Mouse (Mus musculus): Measurements from ENCODE around the gene Gm14190. TPM values are rescaled to one million over a fixed set of nuclear protein-coding genes. Genes with fewer than 3 reads are reported as not detected.
"Not testable (repeated sequence)": the region's sequence is repeated elsewhere in the genome, so short reads cannot be mapped to it uniquely, and the experiment has no call there.

The Gm14190 gene
- total RNA-seq (2014; fragmentation: Nextera tagmentation) (not detected in 2 replicates), total RNA-seq (2017) (not detected in 2 replicates)

- no peak for ATAC-seq (replicated peaks; ENCODE audit: low FRiP score, low TSS enrichment, poor library complexity, severe bottlenecking)
Measured at GRCm38 (mm10) chr11:99690463-99690862, at the start of gene Gm14190. Gene Gm14190 (minus strand): TSS chr11:99690740.

- ATAC-seq (replicated peaks; ENCODE audit: low FRiP score, low TSS enrichment, poor library complexity, severe bottlenecking): no peak
Measured at GRCm38 (mm10) chr11:99734190-99734589, 43.6 kb upstream of the Gm14190 start, which contains the start of gene Gm14180. Gene Gm14180 (minus strand): TSS chr11:99734290.

- no peak for ATAC-seq (replicated peaks; ENCODE audit: low FRiP score, low TSS enrichment, poor library complexity, severe bottlenecking)
Measured at GRCm38 (mm10) chr11:99724061-99724460, 33.5 kb upstream of the Gm14190 start.

- ATAC-seq (replicated peaks; ENCODE audit: low FRiP score, low TSS enrichment, poor library complexity, severe bottlenecking): no peak
Measured at GRCm38 (mm10) chr11:99718759-99719158, 28.2 kb upstream of the Gm14190 start.

- ATAC-seq (replicated peaks; ENCODE audit: low FRiP score, low TSS enrichment, poor library complexity, severe bottlenecking): not testable (repeated sequence)
Measured at GRCm38 (mm10) chr11:99685235-99685634, 5.3 kb downstream of the Gm14190 start.

- ATAC-seq (replicated peaks; ENCODE audit: low FRiP score, low TSS enrichment, poor library complexity, severe bottlenecking): no peak
Measured at GRCm38 (mm10) chr11:99683481-99683880, 7.1 kb downstream of the Gm14190 start.

GRCm38 (mm10) chr11:99665860-99666259 is 24.7 kb downstream of the Gm14190 start, which contains the start of gene Krtap4-6:
Gene Krtap4-6 (minus strand): TSS chr11:99665960.
- ATAC-seq (replicated peaks; ENCODE audit: low FRiP score, low TSS enrichment, poor library complexity, severe bottlenecking): no peak

GRCm38 (mm10) chr11:99662802-99663201 is 27.7 kb downstream of the Gm14190 start:
- ATAC-seq (replicated peaks; ENCODE audit: low FRiP score, low TSS enrichment, poor library complexity, severe bottlenecking): no peak

- ATAC-seq (replicated peaks; ENCODE audit: low FRiP score, low TSS enrichment, poor library complexity, severe bottlenecking): no peak
Measured at GRCm38 (mm10) chr11:99659256-99659655, 31.3 kb downstream of the Gm14190 start.

- ATAC-seq (replicated peaks; ENCODE audit: low FRiP score, low TSS enrichment, poor library complexity, severe bottlenecking): not testable (repeated sequence)
Measured at GRCm38 (mm10) chr11:99658467-99659010, 32.0 kb downstream of the Gm14190 start, which contains the start of gene Gm11563. Gene Gm11563 (minus strand): TSS chr11:99658960.

GRCm38 (mm10) chr11:99657051-99657450 is 33.5 kb downstream of the Gm14190 start:
- no peak for ATAC-seq (replicated peaks; ENCODE audit: low FRiP score, low TSS enrichment, poor library complexity, severe bottlenecking)

- no peak for ATAC-seq (replicated peaks; ENCODE audit: low FRiP score, low TSS enrichment, poor library complexity, severe bottlenecking)
Measured at GRCm38 (mm10) chr11:99650136-99650535, 40.4 kb downstream of the Gm14190 start, which contains the start of gene Gm11555. Gene Gm11555 (minus strand): TSS chr11:99650236.

- ATAC-seq (replicated peaks; ENCODE audit: low FRiP score, low TSS enrichment, poor library complexity, severe bottlenecking): no peak
Measured at GRCm38 (mm10) chr11:99646444-99646843, 44.1 kb downstream of the Gm14190 start.

GRCm38 (mm10) chr11:99644351-99644750 is 46.2 kb downstream of the Gm14190 start:
- no peak for ATAC-seq (replicated peaks; ENCODE audit: low FRiP score, low TSS enrichment, poor library complexity, severe bottlenecking)

- ATAC-seq (replicated peaks; ENCODE audit: low FRiP score, low TSS enrichment, poor library complexity, severe bottlenecking): not testable (repeated sequence)
Measured at GRCm38 (mm10) chr11:99643635-99644139, 46.9 kb downstream of the Gm14190 start, which contains the start of gene Krtap4-7. Gene Krtap4-7 (minus strand): TSS chr11:99644089.

- ATAC-seq (replicated peaks; ENCODE audit: low FRiP score, low TSS enrichment, poor library complexity, severe bottlenecking): no peak
Measured at GRCm38 (mm10) chr11:99640926-99641325, 49.6 kb downstream of the Gm14190 start.

Other genes with a start within 250 kb of the Gm14190 start
Only the 30 nearest of the 39 such genes appear.
- gene Krt40, start 147.6 kb downstream of the Gm14190 start, total RNA-seq (2014; fragmentation: Nextera tagmentation): not detected in 2 replicates
- gene Krt40, start 147.6 kb downstream of the Gm14190 start, total RNA-seq (2017): not detected in 2 replicates
- not detected in 2 replicates for gene Krtap3-3, start 139.9 kb downstream of the Gm14190 start, total RNA-seq (2014; fragmentation: Nextera tagmentation)
- gene Krtap3-3, start 139.9 kb downstream of the Gm14190 start, total RNA-seq (2017): not detected in 2 replicates
- gene Krtap3-2, start 133.9 kb downstream of the Gm14190 start, total RNA-seq (2014; fragmentation: Nextera tagmentation): not detected in 2 replicates
- gene Krtap3-2, start 133.9 kb downstream of the Gm14190 start, total RNA-seq (2017): not detected in 2 replicates
- not detected in 2 replicates for gene Gm11939, start 131.3 kb downstream of the Gm14190 start, total RNA-seq (2014; fragmentation: Nextera tagmentation)
- gene Gm11939, start 131.3 kb downstream of the Gm14190 start, total RNA-seq (2017): not detected in 2 replicates
- gene Krtap3-1, start 124.1 kb downstream of the Gm14190 start, total RNA-seq (2014; fragmentation: Nextera tagmentation): not detected in 2 replicates
- gene Krtap3-1, start 124.1 kb downstream of the Gm14190 start, total RNA-seq (2017): not detected in 2 replicates
- gene Krtap1-5, start 109.7 kb downstream of the Gm14190 start, total RNA-seq (2014; fragmentation: Nextera tagmentation): not detected in 2 replicates
- not detected in 2 replicates for gene Krtap1-5, start 109.7 kb downstream of the Gm14190 start, total RNA-seq (2017)
- not detected in 2 replicates for gene Krtap1-4, start 107.1 kb downstream of the Gm14190 start, total RNA-seq (2014; fragmentation: Nextera tagmentation)
- not detected in 2 replicates for gene Krtap1-4, start 107.1 kb downstream of the Gm14190 start, total RNA-seq (2017)
- not detected in 2 replicates for gene Krtap1-3, start 99.4 kb downstream of the Gm14190 start, total RNA-seq (2014; fragmentation: Nextera tagmentation)
- not detected in 2 replicates for gene Krtap1-3, start 99.4 kb downstream of the Gm14190 start, total RNA-seq (2017)
- gene Krtap9-3, start 92.6 kb downstream of the Gm14190 start, total RNA-seq (2014; fragmentation: Nextera tagmentation): not detected in 2 replicates
- not detected in 2 replicates for gene Krtap9-3, start 92.6 kb downstream of the Gm14190 start, total RNA-seq (2017)
- gene Gm11938, start 87.4 kb downstream of the Gm14190 start, total RNA-seq (2014; fragmentation: Nextera tagmentation): not detected in 2 replicates
- not detected in 2 replicates for gene Gm11938, start 87.4 kb downstream of the Gm14190 start, total RNA-seq (2017)
- not detected in 2 replicates for gene Gm11937, start 80.6 kb downstream of the Gm14190 start, total RNA-seq (2014; fragmentation: Nextera tagmentation)
- gene Gm11937, start 80.6 kb downstream of the Gm14190 start, total RNA-seq (2017): not detected in 2 replicates
- gene Krtap2-4, start 75.9 kb downstream of the Gm14190 start, total RNA-seq (2014; fragmentation: Nextera tagmentation): not detected in 2 replicates
- not detected in 2 replicates for gene Krtap2-4, start 75.9 kb downstream of the Gm14190 start, total RNA-seq (2017)
- gene Gm11562, start 70.3 kb downstream of the Gm14190 start, total RNA-seq (2014; fragmentation: Nextera tagmentation): not detected in 2 replicates
- gene Gm11562, start 70.3 kb downstream of the Gm14190 start, total RNA-seq (2017): not detected in 2 replicates
- gene Krtap4-1, start 62.5 kb downstream of the Gm14190 start, total RNA-seq (2014; fragmentation: Nextera tagmentation): not detected in 2 replicates
- not detected in 2 replicates for gene Krtap4-1, start 62.5 kb downstream of the Gm14190 start, total RNA-seq (2017)
- not detected in 2 replicates for gene Krtap4-2, start 55.7 kb downstream of the Gm14190 start, total RNA-seq (2014; fragmentation: Nextera tagmentation)
- not detected in 2 replicates for gene Krtap4-2, start 55.7 kb downstream of the Gm14190 start, total RNA-seq (2017)
- gene Krtap4-7, start 46.7 kb downstream of the Gm14190 start, total RNA-seq (2014; fragmentation: Nextera tagmentation): not detected in 2 replicates
- gene Krtap4-7, start 46.7 kb downstream of the Gm14190 start, total RNA-seq (2017): not detected in 2 replicates
- gene Gm11555, start 40.5 kb downstream of the Gm14190 start, total RNA-seq (2014; fragmentation: Nextera tagmentation): not detected in 2 replicates
- not detected in 2 replicates for gene Gm11555, start 40.5 kb downstream of the Gm14190 start, total RNA-seq (2017)
- gene Gm11563, start 31.8 kb downstream of the Gm14190 start, total RNA-seq (2014; fragmentation: Nextera tagmentation): not detected in 2 replicates
- gene Gm11563, start 31.8 kb downstream of the Gm14190 start, total RNA-seq (2017): not detected in 2 replicates
- not detected in 2 replicates for gene Krtap4-6, start 24.8 kb downstream of the Gm14190 start, total RNA-seq (2014; fragmentation: Nextera tagmentation)
- gene Krtap4-6, start 24.8 kb downstream of the Gm14190 start, total RNA-seq (2017): not detected in 2 replicates
- gene Gm14180, start 43.5 kb upstream of the Gm14190 start, total RNA-seq (2014; fragmentation: Nextera tagmentation): not detected in 2 replicates
- not detected in 2 replicates for gene Gm14180, start 43.5 kb upstream of the Gm14190 start, total RNA-seq (2017)
- gene Gm11595, start 82.2 kb upstream of the Gm14190 start, total RNA-seq (2014; fragmentation: Nextera tagmentation): not detected in 2 replicates
- gene Gm11595, start 82.2 kb upstream of the Gm14190 start, total RNA-seq (2017): not detected in 2 replicates
- not detected in 2 replicates for gene Krtap4-8, start 90.0 kb upstream of the Gm14190 start, total RNA-seq (2014; fragmentation: Nextera tagmentation)
- not detected in 2 replicates for gene Krtap4-8, start 90.0 kb upstream of the Gm14190 start, total RNA-seq (2017)
- gene Krtap4-9, start 94.5 kb upstream of the Gm14190 start, total RNA-seq (2014; fragmentation: Nextera tagmentation): not detected in 2 replicates
- not detected in 2 replicates for gene Krtap4-9, start 94.5 kb upstream of the Gm14190 start, total RNA-seq (2017)
- not detected in 2 replicates for gene Gm11596, start 102.7 kb upstream of the Gm14190 start, total RNA-seq (2014; fragmentation: Nextera tagmentation)
- gene Gm11596, start 102.7 kb upstream of the Gm14190 start, total RNA-seq (2017): not detected in 2 replicates
- gene Gm11569, start 108.2 kb upstream of the Gm14190 start, total RNA-seq (2014; fragmentation: Nextera tagmentation): not detected in 2 replicates
- gene Gm11569, start 108.2 kb upstream of the Gm14190 start, total RNA-seq (2017): not detected in 2 replicates
- gene Gm11554, start 113.7 kb upstream of the Gm14190 start, total RNA-seq (2014; fragmentation: Nextera tagmentation): not detected in 2 replicates
- gene Gm11554, start 113.7 kb upstream of the Gm14190 start, total RNA-seq (2017): not detected in 2 replicates
- not detected in 2 replicates for gene Krtap4-13, start 119.2 kb upstream of the Gm14190 start, total RNA-seq (2014; fragmentation: Nextera tagmentation)
- not detected in 2 replicates for gene Krtap4-13, start 119.2 kb upstream of the Gm14190 start, total RNA-seq (2017)
- gene Gm11564, start 124.9 kb upstream of the Gm14190 start, total RNA-seq (2014; fragmentation: Nextera tagmentation): not detected in 2 replicates
- gene Gm11564, start 124.9 kb upstream of the Gm14190 start, total RNA-seq (2017): not detected in 2 replicates
- gene 2300003K06Rik, start 147.3 kb upstream of the Gm14190 start, total RNA-seq (2014; fragmentation: Nextera tagmentation): not detected in 2 replicates
- gene 2300003K06Rik, start 147.3 kb upstream of the Gm14190 start, total RNA-seq (2017): not detected in 2 replicates
- gene Krtap4-16, start 160.9 kb upstream of the Gm14190 start, total RNA-seq (2014; fragmentation: Nextera tagmentation): not detected in 2 replicates
- gene Krtap4-16, start 160.9 kb upstream of the Gm14190 start, total RNA-seq (2017): not detected in 2 replicates